Mouse (Mus musculus): ENCODE results near the gene Ksr2.

GRCm38 (mm10) chr5:117388877-117389276 lies 24.9 kb upstream of the Ksr2 start, which contains the start of gene Rfc5:
- peak; percentile 100 for TF ChIP-seq MXI1 (IDR thresholded peaks at IDR 0.05; ENCODE audit: low read depth, low read length)
- peak; percentile 93 for TF ChIP-seq POLR2A (IDR thresholded peaks at IDR 0.05; ENCODE audit: low read depth, low read length)
